Mouse (Mus musculus) lung, adult 2 months (tissue): Measurements from ENCODE around the gene Gm17949. TPM values are rescaled to one million over a fixed set of nuclear protein-coding genes. Genes with fewer than 3 reads are reported as not detected.

ENCODE experiments used
- DNase-seq: peaks from one replicate; pipeline ENCODE4 v3.0.0; 2022
- H3K4me1 ChIP-seq: fragments of 200-500 bp; 2 replicates; pipeline ENCODE4 v1.6.1; 2011; ENCODE audit warnings: low read length; ENCODE audit not compliant: control insufficient read depth, insufficient read depth
- H3K4me3 ChIP-seq: fragments of 200-500 bp; replicated peaks from 2 replicates; pipeline ENCODE3; 2011; ENCODE audit warnings: low read depth, mild to moderate bottlenecking, control low read depth, low read length; ENCODE audit errors: extremely low read depth
- CTCF ChIP-seq: fragments of 200-500 bp; IDR thresholded peaks from 2 replicates; pipeline ENCODE4 v1.5.1; 2011; ENCODE audit warnings: mild to moderate bottlenecking, low read length, control low read depth; ENCODE audit not compliant: insufficient read depth
- POLR2A ChIP-seq: fragments of 200-500 bp; IDR thresholded peaks from 2 replicates; pipeline ENCODE4 v1.6.1; 2011; ENCODE audit warnings: low read depth, mild to moderate bottlenecking, control low read depth, low read length, borderline replicate concordance; ENCODE audit errors: extremely low read depth
- WGBS: fragments of 180-500 bp; shearing (Covaris S2); methylation state at CpG from one replicate; pipeline ENCODE4 v1.1.7; 2018; 5-methylcytosine and 5-hydroxymethylcytosine counted together
- polyA plus RNA-seq: library from polyadenylated mRNA; depleted of rRNA; stranded (reverse); fragments of >200 nt; gene quantifications from 2 replicates; pipeline ENCODE4 v1.2.3, GENCODE M21; 2012; rRNA removed

Gene Gm17949
- polyA plus RNA-seq, 1 experiment, result 0.13 TPM

- 1% methylated on average over 36 of the region's 45 CpGs for WGBS
- TF ChIP-seq CTCF, result no peak
- peak; percentile 3; the same call in 1 of the 2 replicates for TF ChIP-seq POLR2A
Measured at GRCm38 (mm10) chr17:57059486-57059977, 48.3 kb downstream of the Gm17949 start, which contains the start of gene Slc25a23. TSS of gene Slc25a23 (minus strand) at chr17:57059863.

GRCm38 (mm10) chr17:57060231-57060801 is 49.0 kb downstream of the Gm17949 start:
- peak; percentile 66 for TF ChIP-seq CTCF
- TF ChIP-seq POLR2A, result peak; percentile 65; the same call in 1 of the 2 replicates
- under 1% methylated on average over 44 of the region's 44 CpGs for WGBS

More at GRCm38 (mm10) chr17:57059486-57059977, 48.3 kb downstream of the Gm17949 start, which contains the start of gene Slc25a23:
- peak; percentile 62 for DNase-seq
- H3K4me1 ChIP-seq, result peaks cover 4% of the 10 kb centered on the region
- H3K4me3 ChIP-seq, result peak within 1 kb of the TSS; percentile 78

DNA sequence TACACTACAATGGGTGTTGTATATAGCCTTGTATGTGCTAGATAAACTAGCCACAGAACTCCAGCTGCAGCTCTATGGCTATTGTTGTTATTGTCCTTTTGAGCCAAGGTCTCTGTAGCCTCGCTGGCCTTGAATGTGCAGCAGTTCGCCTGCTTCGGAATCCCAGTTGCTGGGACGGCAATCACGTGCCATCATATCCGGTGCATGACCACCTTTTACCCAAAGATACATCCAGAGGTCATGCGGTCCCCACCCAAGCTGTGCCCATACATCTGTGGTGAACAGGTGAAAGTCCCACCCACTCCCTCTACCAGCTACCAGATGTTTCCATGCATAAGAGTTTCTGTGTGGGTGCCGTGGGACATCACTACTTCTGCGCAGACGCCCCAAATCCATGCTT is 49.8 kb downstream of the Gm17949 start:
- peak; percentile 26 for DNase-seq
- Histone ChIP-seq H3K4me3 (no peak overlapping the region), H3K4me1 (peaks cover 4% of the 10 kb centered on the region)
- 35% methylated on average over 10 of the region's 10 CpGs for WGBS
- TF ChIP-seq POLR2A (no peak), CTCF (no peak)

More at GRCm38 (mm10) chr17:57060231-57060801, 49.0 kb downstream of the Gm17949 start:
- Histone ChIP-seq H3K4me3 (peak overlapping the region; percentile 78), H3K4me1 (peaks cover 4% of the 10 kb centered on the region)
- peak; percentile 99 for DNase-seq

GRCm38 (mm10) chr17:57062011-57062521 is 50.8 kb downstream of the Gm17949 start:
- 1% methylated on average over 39 of the region's 39 CpGs for WGBS

GRCm38 (mm10) chr17:57062548-57062947 is 51.3 kb downstream of the Gm17949 start:
- DNase-seq, result no peak
- 3% methylated on average over 22 of the region's 22 CpGs for WGBS

More at GRCm38 (mm10) chr17:57062011-57062521, 50.8 kb downstream of the Gm17949 start:
- Histone ChIP-seq H3K4me3 (peak overlapping the region; percentile 73), H3K4me1 (peaks cover 4% of the 10 kb centered on the region)
- TF ChIP-seq CTCF (no peak), POLR2A (peak; percentile 55; the same call in 1 of the 2 replicates)
- peak; percentile 75 for DNase-seq

DNA sequence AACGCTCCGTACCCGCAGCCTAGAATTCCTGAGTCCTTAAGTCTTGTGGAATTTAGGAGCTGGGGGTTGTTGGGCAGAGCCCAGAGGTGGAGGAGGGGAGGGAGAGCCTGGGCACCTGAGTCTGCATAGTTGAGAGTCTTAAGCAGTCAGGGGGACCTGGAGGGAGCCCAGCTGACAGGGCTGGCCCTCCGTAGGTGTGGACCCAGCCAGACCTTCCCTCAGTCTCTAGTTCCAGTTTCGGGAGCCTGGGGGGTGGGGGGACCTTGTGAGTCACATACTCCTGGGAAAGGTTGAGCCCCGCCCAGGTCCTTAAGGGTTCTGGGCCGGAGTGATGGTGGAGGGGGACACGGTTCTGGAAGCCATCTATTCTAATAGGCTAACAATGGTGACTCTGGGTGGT is 51.8 kb downstream of the Gm17949 start:
- no peak for TF ChIP-seq POLR2A
- TF ChIP-seq CTCF, result no peak
- Histone ChIP-seq H3K4me1 (peaks cover 4% of the 10 kb centered on the region), H3K4me3 (peak overlapping the region; percentile 30)
- peak; percentile 45 for DNase-seq
- WGBS, result 21% methylated on average over 8 of the region's 8 CpGs

More at GRCm38 (mm10) chr17:57062548-57062947, 51.3 kb downstream of the Gm17949 start:
- Histone ChIP-seq H3K4me1 (peaks cover 4% of the 10 kb centered on the region), H3K4me3 (peak overlapping the region; percentile 73)
- no peak for TF ChIP-seq CTCF
- TF ChIP-seq POLR2A, result no peak

DNA sequence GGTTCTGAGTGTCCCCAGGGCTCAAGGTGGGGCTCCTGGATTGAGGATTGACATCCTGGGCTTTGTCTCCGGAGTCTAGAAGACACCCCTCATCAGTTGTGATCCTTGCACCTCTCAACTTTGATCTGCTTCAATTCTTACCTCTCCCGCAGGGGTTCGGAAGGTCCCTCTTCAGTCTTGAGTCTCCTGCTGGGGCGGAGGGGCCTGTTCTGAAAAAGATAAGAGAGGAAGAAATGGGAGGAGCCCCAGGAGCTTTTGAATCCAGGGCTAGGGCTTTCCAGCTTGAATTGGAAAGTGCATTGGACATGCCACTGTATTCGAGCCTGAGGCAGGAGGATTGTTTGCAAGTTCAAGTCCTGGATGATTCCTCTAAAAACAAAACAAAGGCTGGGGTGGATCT is 55.6 kb downstream of the Gm17949 start:
- no peak for DNase-seq
- WGBS, result 53% methylated on average over 5 of the region's 5 CpGs
- TF ChIP-seq CTCF, result no peak
- TF ChIP-seq POLR2A, result no peak
- Histone ChIP-seq H3K4me3 (no peak overlapping the region), H3K4me1 (no peaks in the 10 kb centered on the region)

- Histone ChIP-seq H3K4me3 (no peak overlapping the region), H3K4me1 (no peaks in the 10 kb centered on the region)
- no peak for DNase-seq
- no peak for TF ChIP-seq POLR2A
- TF ChIP-seq CTCF, result no peak
- WGBS, result 21% methylated on average over 9 of the region's 9 CpGs
Measured at GRCm38 (mm10) chr17:57070272-57070671, 59.0 kb downstream of the Gm17949 start.

GRCm38 (mm10) chr17:57070699-57071098 is 59.4 kb downstream of the Gm17949 start:
- WGBS, result 18% methylated on average over 11 of the region's 11 CpGs

More at GRCm38 (mm10) chr17:57070699-57071098, 59.4 kb downstream of the Gm17949 start:
- Histone ChIP-seq H3K4me3 (no peak overlapping the region), H3K4me1 (no peaks in the 10 kb centered on the region)
- TF ChIP-seq CTCF, result no peak
- no peak for TF ChIP-seq POLR2A
- peak; percentile 33 for DNase-seq

Other genes with a start within 250 kb of the Gm17949 start
- 81.7 and 84.5 TPM in 2 replicates for gene Dus3l, start 246.7 kb upstream of the Gm17949 start, polyA plus RNA-seq
- 1.6 and 2.2 TPM in 2 replicates for gene Prr22, start 241.2 kb upstream of the Gm17949 start, polyA plus RNA-seq
- gene Rfx2, start 180.5 kb upstream of the Gm17949 start, polyA plus RNA-seq, result 24.1 and 27.2 TPM in 2 replicates
- not detected in 2 replicates for gene Acsbg2, start 137.0 kb upstream of the Gm17949 start, polyA plus RNA-seq
- 0.11 and 0.19 TPM in 2 replicates for gene 1700061G19Rik, start 136.0 kb upstream of the Gm17949 start, polyA plus RNA-seq
- gene Mllt1, start 76.1 kb upstream of the Gm17949 start, polyA plus RNA-seq, result 58.2 and 59.4 TPM in 2 replicates
- 0.25 and 6.2 TPM in 2 replicates for gene Acer1, start 29.3 kb upstream of the Gm17949 start, polyA plus RNA-seq
- 103 and 108 TPM in 2 replicates for gene Clpp, start 21.2 kb upstream of the Gm17949 start, polyA plus RNA-seq
- gene Alkbh7, start 14.1 kb upstream of the Gm17949 start, polyA plus RNA-seq, result 24.1 and 26.0 TPM in 2 replicates
- not detected in 2 replicates for gene Pspn, start 11.5 kb upstream of the Gm17949 start, polyA plus RNA-seq
- gene Gtf2f1, start 181 bp upstream of the Gm17949 start, polyA plus RNA-seq, result 22.3 and 23.4 TPM in 2 replicates
- gene Khsrp, start 20.1 kb downstream of the Gm17949 start, polyA plus RNA-seq, result 75.8 and 80.7 TPM in 2 replicates
- gene Slc25a41, start 30.2 kb downstream of the Gm17949 start, polyA plus RNA-seq, result 0.18 TPM in 1 of 2 replicates, not detected in the other
- 75.5 and 89.4 TPM in 2 replicates for gene Crb3, start 47.6 kb downstream of the Gm17949 start, polyA plus RNA-seq
- 44.0 and 51.8 TPM in 2 replicates for gene Slc25a23, start 48.4 kb downstream of the Gm17949 start, polyA plus RNA-seq
- gene Dennd1c, start 67.0 kb downstream of the Gm17949 start, polyA plus RNA-seq, result 12.1 and 18.1 TPM in 2 replicates
- 34.2 and 37.7 TPM in 2 replicates for gene Tubb4a, start 76.3 kb downstream of the Gm17949 start, polyA plus RNA-seq
- 5.3 and 7.9 TPM in 2 replicates for gene Tnfsf9, start 93.9 kb downstream of the Gm17949 start, polyA plus RNA-seq
- gene Cd70, start 138.3 kb downstream of the Gm17949 start, polyA plus RNA-seq, result not detected in 2 replicates
- 1.8 and 1.9 TPM in 2 replicates for gene Tnfsf14, start 182.7 kb downstream of the Gm17949 start, polyA plus RNA-seq
- 254 and 275 TPM in 2 replicates for gene C3, start 216.7 kb downstream of the Gm17949 start, polyA plus RNA-seq
- gene Gpr108, start 237.0 kb downstream of the Gm17949 start, polyA plus RNA-seq, result 62.1 and 68.2 TPM in 2 replicates
- 43.0 and 50.7 TPM in 2 replicates for gene Trip10, start 238.0 kb downstream of the Gm17949 start, polyA plus RNA-seq